Mouse (Mus musculus) liver, adult 2 months (tissue): Measurements from ENCODE around the gene Ubr4. TPM values are rescaled to one million over a fixed set of nuclear protein-coding genes. Genes with fewer than 3 reads are reported as not detected.

ENCODE experiments used
- DNase-seq: peaks from one replicate; pipeline ENCODE4 v3.0.0-alpha.2; 2011; ENCODE audit warnings: low read depth, low spot score; ENCODE audit errors: extremely low read depth
- H3K27ac ChIP-seq: fragments of 200-500 bp; replicated peaks from 2 replicates; pipeline ENCODE4 v1.5.1; 2012; ENCODE audit warnings: low read depth, mild to moderate bottlenecking, control low read depth, inconsistent platforms, low read length; ENCODE audit not compliant: insufficient read depth
- H3K27me3 ChIP-seq: fragments of 200-500 bp; 2 replicates; pipeline ENCODE4 v1.6.1; 2012; ENCODE audit warnings: mild to moderate bottlenecking, moderate library complexity, low read length, inconsistent platforms; ENCODE audit not compliant: control insufficient read depth, insufficient read depth
- H3K36me3 ChIP-seq: fragments of 200-500 bp; 2 replicates; pipeline ENCODE4 v1.6.1; 2012; ENCODE audit warnings: low read length, inconsistent platforms; ENCODE audit not compliant: control insufficient read depth, insufficient read depth
- H3K4me1 ChIP-seq: fragments of 200-500 bp; 2 replicates; pipeline ENCODE4 v1.6.1; 2011; ENCODE audit warnings: low read length; ENCODE audit not compliant: control insufficient read depth, insufficient read depth
- H3K4me3 ChIP-seq: fragments of 200-500 bp; 2 replicates; pipeline ENCODE4 v1.5.1; 2011; ENCODE audit warnings: low read depth, mild to moderate bottlenecking, control low read depth, low read length, moderate library complexity; ENCODE audit not compliant: insufficient read depth
- H3K79me2 ChIP-seq: fragments of 200-500 bp; 2 replicates; pipeline ENCODE4 v1.6.1; 2012; ENCODE audit warnings: inconsistent platforms, mild to moderate bottlenecking, low read length, moderate library complexity; ENCODE audit not compliant: control insufficient read depth, insufficient read depth
- H3K9ac ChIP-seq: fragments of 200-500 bp; 2 replicates; pipeline ENCODE4 v1.6.1; 2012; ENCODE audit warnings: low read depth, mild to moderate bottlenecking, control low read depth, inconsistent platforms, low read length
- CTCF ChIP-seq: fragments of 200-500 bp; IDR thresholded peaks from 2 replicates; pipeline ENCODE4 v1.5.1; 2011; ENCODE audit warnings: low read depth, low read length, control low read depth
- POLR2A ChIP-seq: fragments of 200-500 bp; IDR thresholded peaks from 2 replicates; pipeline ENCODE4 v1.6.1; 2011; ENCODE audit warnings: low read length, control low read depth; ENCODE audit not compliant: insufficient read depth; ENCODE audit errors: extremely low read depth
- WGBS: fragments of 180-500 bp; shearing (Covaris S2); methylation state at CpG from one replicate; pipeline ENCODE4 v1.1.7; 2018; 5-methylcytosine and 5-hydroxymethylcytosine counted together
- polyA plus RNA-seq: library from polyadenylated mRNA; depleted of rRNA; stranded (reverse); fragments of >200 nt; gene quantifications from 2 replicates; pipeline ENCODE4 v1.2.3, GENCODE M21; 2012
- total RNA-seq: library from RNA; depleted of rRNA; stranded (reverse); fragments of >200 nt; gene quantifications from 2 replicates; pipeline ENCODE4 v1.2.3, GENCODE M21; 2014

The Ubr4 gene
- total and polyA plus RNA-seq, 2 experiments, result 56.7 to 149 TPM

DNA sequence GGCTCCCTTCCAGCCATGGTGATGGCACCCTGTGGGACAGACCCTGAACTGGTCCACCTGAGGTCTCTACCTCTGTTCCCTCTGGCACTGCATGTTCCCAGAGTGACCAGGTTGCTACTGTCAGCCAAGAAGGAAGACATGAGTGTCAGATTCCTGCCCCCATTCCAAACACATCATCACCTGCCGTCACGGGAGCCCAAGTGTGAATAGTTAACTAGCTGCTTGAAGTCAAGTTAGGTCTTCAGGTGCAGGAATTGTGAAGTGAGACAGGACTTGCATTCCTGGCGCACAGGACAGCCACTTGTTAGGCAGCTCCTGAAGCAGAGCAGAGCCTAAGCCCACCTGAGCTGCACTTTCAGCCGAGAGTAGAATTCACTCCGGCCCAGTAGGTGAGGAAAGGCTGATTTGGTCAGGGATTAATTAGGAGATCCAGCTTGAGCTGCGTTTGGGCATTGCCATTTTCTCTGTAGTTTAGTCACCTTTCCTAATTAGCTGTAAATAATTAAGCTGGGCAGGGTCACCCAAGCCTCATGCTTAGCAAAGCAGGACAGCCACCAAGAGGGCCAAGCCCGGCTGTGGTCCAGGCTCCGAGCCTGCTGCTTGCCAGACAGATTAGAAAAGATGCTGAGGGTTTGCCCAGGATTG is 131.2 kb downstream of the Ubr4 start:
- no peak overlapping the region for H3K9ac ChIP-seq
- no peak for DNase-seq
- no peaks in the 10 kb centered on the region for H3K27me3 ChIP-seq
- H3K4me3 ChIP-seq, result no peak overlapping the region
- H3K36me3 ChIP-seq, result peaks cover 40% of the 10 kb centered on the region
- H3K4me1 ChIP-seq, result no peaks in the 10 kb centered on the region
- no peaks in the 10 kb centered on the region for H3K79me2 ChIP-seq
- no peak overlapping the region for H3K27ac ChIP-seq
- WGBS, result 82% methylated on average over 8 of the region's 8 CpGs
- TF ChIP-seq POLR2A (no peak), CTCF (no peak)

DNA sequence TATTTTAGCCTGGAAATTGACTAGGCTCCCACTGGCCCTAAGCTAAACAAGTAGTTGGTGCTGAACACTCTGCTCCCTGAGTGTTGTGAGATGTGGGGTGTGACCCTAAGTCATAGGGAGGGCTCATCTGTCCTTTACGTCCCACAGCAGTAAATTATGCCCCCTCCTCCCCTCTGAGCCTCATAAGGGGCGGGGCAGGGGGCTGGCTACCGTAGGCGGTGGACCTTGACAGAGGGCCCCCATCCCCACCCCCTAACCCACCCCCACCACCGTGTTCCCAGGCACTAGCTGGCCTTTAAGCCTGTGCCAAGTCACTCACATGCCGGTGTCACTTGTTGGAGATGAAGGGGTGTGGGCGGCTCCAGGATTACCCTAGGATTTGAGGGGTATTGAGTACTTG is 132.1 kb downstream of the Ubr4 start:
- Histone ChIP-seq H3K36me3 (peaks cover 37% of the 10 kb centered on the region), H3K4me1 (no peaks in the 10 kb centered on the region), H3K4me3 (no peak overlapping the region), H3K27ac (no peak overlapping the region), H3K79me2 (no peaks in the 10 kb centered on the region), H3K9ac (no peak overlapping the region), H3K27me3 (no peaks in the 10 kb centered on the region)
- 83% methylated on average over 7 of the region's 7 CpGs for WGBS
- TF ChIP-seq POLR2A, result no peak
- no peak for TF ChIP-seq CTCF
- DNase-seq, result no peak

DNA sequence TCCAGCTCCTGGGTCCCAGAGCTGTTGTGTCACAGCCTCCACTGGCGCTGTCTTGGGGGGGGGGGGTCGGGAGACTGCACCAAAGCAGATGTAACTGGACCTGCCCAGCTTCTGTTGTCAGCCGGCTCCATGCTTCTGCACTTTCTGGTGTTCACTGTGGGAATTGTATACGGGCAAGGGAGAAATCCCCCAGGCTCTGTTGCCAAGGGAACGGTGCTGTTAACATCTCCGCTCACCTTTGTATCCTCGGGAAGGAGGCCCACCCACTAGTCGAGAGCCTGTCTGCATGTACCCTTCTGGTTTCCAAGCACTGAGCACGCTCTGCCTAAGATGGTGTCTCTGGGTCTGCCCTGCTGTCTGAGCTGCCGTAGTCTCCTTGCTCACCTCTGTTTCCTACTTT is 134.7 kb downstream of the Ubr4 start:
- peaks cover 30% of the 10 kb centered on the region for H3K36me3 ChIP-seq
- TF ChIP-seq CTCF, result no peak
- H3K27ac ChIP-seq, result no peak overlapping the region
- 87% methylated on average over 10 of the region's 10 CpGs for WGBS
- H3K79me2 ChIP-seq, result no peaks in the 10 kb centered on the region
- DNase-seq, result no peak
- no peaks in the 10 kb centered on the region for H3K4me1 ChIP-seq
- no peaks in the 10 kb centered on the region for H3K27me3 ChIP-seq
- no peak overlapping the region for H3K4me3 ChIP-seq
- no peak overlapping the region for H3K9ac ChIP-seq

DNA sequence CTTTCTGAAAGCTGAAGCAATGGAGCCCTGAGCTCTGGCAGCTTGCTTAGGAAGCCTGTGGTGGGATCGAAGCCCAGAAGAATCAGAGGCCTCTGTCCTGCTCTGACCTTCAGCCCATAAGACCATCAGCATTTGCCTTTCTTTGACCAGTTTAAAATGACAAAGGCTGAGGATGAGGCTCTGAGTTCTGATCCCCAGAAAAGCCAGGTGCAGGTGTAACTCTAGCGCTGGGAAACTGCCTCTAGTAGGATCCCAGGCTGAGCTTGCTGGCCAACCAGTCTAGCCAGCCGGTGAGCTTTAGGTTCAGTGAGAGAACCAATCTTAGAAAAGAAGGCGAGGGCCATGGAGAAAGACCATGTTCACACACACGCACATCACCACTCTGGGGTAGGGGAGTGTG is 135.9 kb downstream of the Ubr4 start:
- H3K9ac ChIP-seq, result no peak overlapping the region
- no peaks in the 10 kb centered on the region for H3K27me3 ChIP-seq
- no peaks in the 10 kb centered on the region for H3K79me2 ChIP-seq
- 98% methylated on average over 5 of the region's 5 CpGs for WGBS
- no peak for TF ChIP-seq CTCF
- no peak for TF ChIP-seq POLR2A
- H3K27ac ChIP-seq, result no peak overlapping the region
- no peak for DNase-seq
- H3K4me1 ChIP-seq, result peaks cover 2% of the 10 kb centered on the region
- peaks cover 29% of the 10 kb centered on the region for H3K36me3 ChIP-seq
- H3K4me3 ChIP-seq, result no peak overlapping the region

DNA sequence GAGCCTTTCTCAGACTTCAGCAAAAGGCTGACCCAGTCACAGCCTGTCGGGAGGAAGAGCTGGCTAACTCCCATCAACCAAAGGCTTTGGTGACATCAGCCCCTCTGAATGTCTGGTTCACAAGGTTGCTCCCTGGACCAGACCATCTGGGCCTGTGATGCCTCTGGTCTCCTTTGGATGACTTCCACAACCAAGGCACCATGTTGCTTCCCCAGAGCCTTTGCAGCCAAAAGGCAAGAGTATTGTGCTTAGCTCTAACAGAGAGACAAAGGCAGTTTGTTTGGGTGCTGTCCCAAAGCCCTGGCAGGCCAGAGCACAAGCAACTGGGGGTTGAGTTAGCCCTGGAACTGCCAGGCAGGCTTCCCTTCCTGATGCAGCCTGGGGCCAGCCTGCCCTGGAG is 137.5 kb downstream of the Ubr4 start:
- no peak overlapping the region for H3K9ac ChIP-seq
- DNase-seq, result no peak
- H3K79me2 ChIP-seq, result no peaks in the 10 kb centered on the region
- WGBS, result 62% methylated on average over 1 of the region's 1 CpGs
- H3K4me1 ChIP-seq, result peaks cover 8% of the 10 kb centered on the region
- H3K27ac ChIP-seq, result no peak overlapping the region
- no peak for TF ChIP-seq CTCF
- TF ChIP-seq POLR2A, result no peak
- no peaks in the 10 kb centered on the region for H3K27me3 ChIP-seq
- peaks cover 16% of the 10 kb centered on the region for H3K36me3 ChIP-seq
- H3K4me3 ChIP-seq, result no peak overlapping the region

DNA sequence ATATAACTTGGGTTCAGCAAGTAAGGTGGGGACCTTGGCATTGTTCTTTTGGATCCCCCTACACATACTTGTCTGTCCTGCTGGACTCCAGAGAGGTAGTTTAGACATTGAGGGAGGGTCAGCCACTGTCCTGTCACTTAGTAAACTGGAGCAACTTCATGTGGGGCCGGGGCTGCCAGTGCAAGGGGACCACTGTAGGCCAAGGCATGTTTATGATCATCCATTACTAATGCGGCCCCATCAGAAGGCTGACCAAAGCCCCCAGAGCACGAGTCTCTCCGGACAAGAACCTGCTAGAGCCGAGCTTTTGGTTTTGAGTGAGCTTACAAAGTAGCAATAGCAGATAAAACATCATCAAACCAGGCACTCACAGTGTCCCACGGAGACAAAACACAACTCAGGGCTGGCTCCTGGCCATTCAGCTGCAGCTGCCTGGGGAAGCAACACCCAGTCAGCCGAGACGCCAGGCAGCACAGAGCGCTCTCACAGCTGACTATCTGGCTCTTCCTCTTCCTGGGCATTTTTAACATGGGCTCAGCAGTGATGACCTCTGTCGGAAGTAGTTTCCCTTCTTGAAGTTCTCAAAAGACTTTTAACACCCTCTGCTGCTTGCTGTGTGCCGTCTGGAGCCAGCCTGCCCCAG is 138.1 kb downstream of the Ubr4 start:
- Histone ChIP-seq H3K4me1 (peaks cover 8% of the 10 kb centered on the region), H3K27me3 (no peaks in the 10 kb centered on the region), H3K36me3 (peaks cover 12% of the 10 kb centered on the region; the same call in 1 of the 2 replicates), H3K4me3 (no peak overlapping the region), H3K79me2 (no peaks in the 10 kb centered on the region), H3K9ac (no peak overlapping the region), H3K27ac (no peak overlapping the region)
- TF ChIP-seq POLR2A, result no peak
- 74% methylated on average over 11 of the region's 11 CpGs for WGBS
- DNase-seq, result peak; percentile 35
